Mouse (Mus musculus) ES-E14 (cell line): ENCODE measurements around the gene Ogg1. TPM values are rescaled to one million over a fixed set of nuclear protein-coding genes. Genes with fewer than 3 reads are reported as not detected.
A peak's percentile ranks its signal among the peaks of the same experiment; 100 is the strongest.

Experiments
- DNase-seq: peaks from one replicate; pipeline ENCODE4 v3.0.0-alpha.2; 2013; ENCODE audit warnings: low read depth, low spot score
- H3K27ac ChIP-seq: 2 replicates; pipeline ENCODE4 v1.5.1; 2012; ENCODE audit warnings: low read depth, mild to moderate bottlenecking, low read length, moderate library complexity, mixed read lengths; ENCODE audit not compliant: poor library complexity, insufficient read depth, severe bottlenecking
- H3K36me3 ChIP-seq: 2 replicates; pipeline ENCODE4 v1.6.1; 2012; ENCODE audit warnings: mild to moderate bottlenecking, low read length, moderate library complexity, mixed read lengths; ENCODE audit not compliant: control insufficient read depth, poor library complexity, insufficient read depth, severe bottlenecking
- H3K4me1 ChIP-seq, 2 experiments: fragments of 150-350 bp in 1 of 2; sonication (generic) in 1 of 2; 2 replicates each; pipeline ENCODE4 v1.6.1; 2012; ENCODE audit warnings: low read length in 2 of 2, mild to moderate bottlenecking in 1 of 2, mixed read lengths in 1 of 2; ENCODE audit not compliant: control insufficient read depth in 2 of 2, insufficient read depth in 2 of 2, poor library complexity in 1 of 2
- H3K4me3 ChIP-seq, 2 experiments: fragments of 150-350 bp in 1 of 2; sonication (generic) in 1 of 2; 2 replicates each; pipeline ENCODE4 v1.5.1; 2012; ENCODE audit warnings: low read length in 2 of 2, low read depth in 1 of 2, mild to moderate bottlenecking in 1 of 2, mixed read lengths in 1 of 2; ENCODE audit not compliant: insufficient read depth in 1 of 2, poor library complexity in 1 of 2, severe bottlenecking in 1 of 2
- H3K9ac ChIP-seq: 2 replicates; pipeline ENCODE4 v1.6.1; 2012; ENCODE audit warnings: low read depth, mild to moderate bottlenecking, low read length, mixed read lengths; ENCODE audit not compliant: poor library complexity, insufficient read depth, severe bottlenecking
- H3K9me3 ChIP-seq: fragments of 150-350 bp; sonication (generic); 2 replicates; pipeline ENCODE4 v1.6.1; 2012; ENCODE audit warnings: low read depth, mild to moderate bottlenecking, low read length; ENCODE audit not compliant: control insufficient read depth, insufficient read depth
- CHD2 ChIP-seq: IDR thresholded peaks from 2 replicates; pipeline ENCODE4 v1.6.1; 2014; ENCODE audit warnings: mild to moderate bottlenecking, low read depth, low read length, inconsistent platforms
- HCFC1 ChIP-seq: IDR thresholded peaks from 2 replicates; pipeline ENCODE4 v1.6.1; 2012; ENCODE audit warnings: low read length, inconsistent platforms, borderline replicate concordance; ENCODE audit not compliant: insufficient read depth
- MAFK ChIP-seq: IDR thresholded peaks from 2 replicates; pipeline ENCODE4 v1.6.1; 2014; ENCODE audit warnings: mild to moderate bottlenecking, low read depth, low read length, inconsistent platforms; ENCODE audit not compliant: insufficient read depth
- ZC3H11A ChIP-seq: IDR thresholded peaks from 2 replicates; pipeline ENCODE4 v1.6.1; 2012; ENCODE audit warnings: low read depth, mild to moderate bottlenecking, inconsistent platforms, low read length, borderline replicate concordance
- ZNF384 ChIP-seq: IDR thresholded peaks from 2 replicates; pipeline ENCODE4 v1.6.1; 2012; ENCODE audit warnings: low read depth, low read length, inconsistent platforms
- in situ Hi-C, 2 experiments: fragments of 600-800 bp; cut with MboI; formaldehyde crosslinking; loops; one replicate each; pipeline ENCODE4 v1.15.1; 2025; ENCODE audit warnings: low sequenced_read_pairs in 2 of 2, inconsistent platforms in 1 of 2; ENCODE audit not compliant: unreplicated experiment in 2 of 2
- total RNA-seq: library from RNA; depleted of rRNA; stranded (reverse); fragments of 300-350 nt; gene quantifications from 2 replicates; pipeline ENCODE4 v1.2.3, GENCODE M21; 2012

Ogg1 gene
- total RNA-seq, 1 experiment, result 13.0 TPM

DNA sequence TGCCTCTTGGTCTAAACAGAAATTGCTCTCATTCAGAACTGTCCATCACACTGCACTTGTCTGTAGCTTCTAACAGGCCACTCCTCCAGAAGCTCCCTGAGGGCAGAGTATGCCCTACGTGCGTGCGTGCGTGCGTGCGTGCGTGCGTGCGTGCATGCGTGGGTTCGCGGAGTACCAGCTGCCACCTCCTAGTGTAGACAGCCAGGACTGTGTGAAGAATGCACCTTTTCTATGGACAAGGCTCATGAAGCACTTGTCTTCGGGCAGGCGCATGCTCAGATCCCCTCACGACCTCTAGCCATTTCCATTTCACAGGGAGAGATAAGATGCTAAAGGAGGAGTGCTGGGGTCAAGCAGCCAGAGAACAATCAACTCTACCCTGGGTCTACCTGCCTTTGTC lies 37.4 kb upstream of the Ogg1 start:
- no peak for DNase-seq
- in situ Hi-C loops, result no loop called here
- H3K4me3 ChIP-seq, result no peak overlapping the region; a peak in 1 of 4 replicates
- H3K9me3 ChIP-seq, result no peaks in the 10 kb centered on the region
- no peaks in the 10 kb centered on the region for H3K36me3 ChIP-seq
- no peak overlapping the region for H3K9ac ChIP-seq
- H3K27ac ChIP-seq, result no peak overlapping the region
- TF ChIP-seq MAFK (no peak), ZNF384 (no peak), ZC3H11A (no peak), HCFC1 (no peak), CHD2 (no peak)
- H3K4me1 ChIP-seq, result peaks cover 3 to 22% of the 10 kb centered on the region in 2 experiments; a peak in 2 of 4 replicates

DNA sequence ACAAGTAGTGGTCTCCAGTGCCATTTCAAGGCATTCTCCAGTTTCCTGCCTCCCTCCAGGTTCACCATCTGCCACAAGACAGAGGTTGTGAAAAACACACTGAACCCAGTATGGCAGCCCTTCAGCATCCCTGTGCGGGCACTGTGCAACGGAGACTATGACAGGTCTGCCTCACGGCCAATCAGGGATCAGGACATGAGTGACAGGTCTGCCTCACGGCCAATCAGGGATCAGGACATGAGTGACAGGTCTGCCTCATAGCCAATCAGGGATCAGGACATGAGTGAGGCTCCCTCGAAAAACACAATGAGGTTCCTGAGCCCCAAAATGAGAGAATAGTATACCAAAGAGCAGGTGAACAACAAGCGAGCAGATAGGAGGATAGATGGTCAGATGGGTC lies 36.4 kb upstream of the Ogg1 start:
- in situ Hi-C loops, result no loop called here
- no peak overlapping the region for H3K9ac ChIP-seq

DNA sequence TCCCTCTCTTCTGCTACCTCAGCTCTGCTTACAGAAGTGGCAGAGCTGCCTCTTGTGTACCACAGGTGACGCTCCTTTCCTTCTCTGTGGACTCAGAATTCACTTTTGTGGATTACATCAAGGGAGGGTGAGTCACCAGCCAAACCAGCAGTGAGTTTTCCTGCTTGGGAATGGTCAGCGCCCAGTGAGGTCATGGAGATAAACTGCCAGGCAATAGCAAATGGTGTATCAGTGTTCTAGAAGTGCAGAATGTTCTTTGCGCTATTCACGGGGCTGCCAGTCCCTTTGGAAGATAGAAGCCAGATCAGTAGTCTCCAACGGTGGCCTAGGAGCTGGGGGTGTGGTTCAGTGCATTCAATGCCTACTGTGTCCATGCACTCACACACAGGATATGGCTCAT lies 33.8 kb upstream of the Ogg1 start:
- H3K4me1 ChIP-seq, result peaks cover 6 to 38% of the 10 kb centered on the region in 2 experiments; a peak in 3 of 4 replicates
- no peak overlapping the region for H3K9ac ChIP-seq
- no peaks in the 10 kb centered on the region for H3K36me3 ChIP-seq
- H3K4me3 ChIP-seq, result no peak overlapping the region
- no peak for DNase-seq
- in situ Hi-C loops, result no loop called here
- H3K9me3 ChIP-seq, result no peaks in the 10 kb centered on the region
- TF ChIP-seq HCFC1 (no peak), MAFK (no peak), ZC3H11A (no peak), CHD2 (no peak), ZNF384 (no peak)
- no peak overlapping the region for H3K27ac ChIP-seq

More for the DNA sequence above, 36.4 kb upstream of the Ogg1 start:
- Histone ChIP-seq H3K36me3 (no peaks in the 10 kb centered on the region), H3K27ac (no peak overlapping the region), H3K4me1 (peaks cover 3 to 30% of the 10 kb centered on the region in 2 experiments; a peak in 2 of 4 replicates), H3K4me3 (no peak overlapping the region), H3K9me3 (no peaks in the 10 kb centered on the region)
- no peak for DNase-seq
- TF ChIP-seq ZNF384 (no peak), CHD2 (peak; percentile 77)

DNA sequence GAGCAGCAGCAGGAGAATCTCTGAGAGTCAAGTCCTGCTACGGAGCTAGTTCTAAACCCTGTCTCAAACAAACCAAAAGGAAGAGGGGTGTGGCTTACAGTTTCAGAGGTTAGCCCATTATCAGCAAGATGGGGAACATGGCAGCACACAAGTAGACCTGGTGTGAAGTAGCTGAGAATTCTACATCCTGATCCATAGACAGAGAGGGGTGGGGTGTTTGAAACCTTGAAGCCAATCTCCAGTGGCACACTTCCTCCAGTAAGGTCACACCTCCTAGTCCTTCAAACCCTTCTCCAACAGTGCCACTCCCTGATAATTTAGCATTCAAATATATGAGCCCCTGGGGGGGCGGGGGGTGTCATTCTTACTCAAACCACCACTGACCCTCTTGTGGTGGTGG lies 30.7 kb upstream of the Ogg1 start:
- H3K4me3 ChIP-seq, result no peak overlapping the region
- peak overlapping the region; percentile 87; the same call in 1 of the 2 replicates for H3K27ac ChIP-seq
- peaks cover 5 to 34% of the 10 kb centered on the region in 2 experiments; a peak in 3 of 4 replicates for H3K4me1 ChIP-seq
- DNase-seq, result no peak
- H3K9ac ChIP-seq, result no peak overlapping the region
- H3K36me3 ChIP-seq, result no peaks in the 10 kb centered on the region
- no peak for TF ChIP-seq ZNF384
- no peak for TF ChIP-seq MAFK
- no peak for TF ChIP-seq HCFC1
- TF ChIP-seq CHD2, result no peak
- TF ChIP-seq ZC3H11A, result no peak
- H3K9me3 ChIP-seq, result no peaks in the 10 kb centered on the region
- in situ Hi-C loops, result no loop called here

DNA sequence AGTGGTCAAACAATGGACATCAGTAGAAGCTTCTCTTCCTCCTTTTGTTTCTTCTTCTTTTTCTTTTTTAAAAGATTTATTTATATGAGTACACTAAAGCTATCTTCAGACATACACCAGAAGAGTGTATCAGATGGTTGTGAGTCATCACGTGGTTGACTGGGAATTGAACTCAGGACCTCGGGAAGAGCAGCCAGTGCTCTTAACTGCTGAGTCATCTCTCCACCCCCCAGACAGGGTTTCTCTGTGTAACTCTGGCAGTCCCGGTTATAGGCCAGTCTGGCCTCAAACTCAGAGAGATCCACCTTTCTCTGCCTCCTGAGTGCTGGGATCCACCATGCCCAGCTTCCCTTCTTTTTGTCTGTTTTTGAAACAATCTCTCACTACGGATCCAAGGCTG lies 30.1 kb upstream of the Ogg1 start:
- H3K9ac ChIP-seq, result peak overlapping the region; percentile 55; the same call in 1 of the 2 replicates
- no peak for DNase-seq
- in situ Hi-C loops, result no loop called here
- H3K36me3 ChIP-seq, result no peaks in the 10 kb centered on the region
- H3K4me1 ChIP-seq, result peaks cover 5 to 36% of the 10 kb centered on the region in 2 experiments; a peak in 3 of 4 replicates
- H3K9me3 ChIP-seq, result no peaks in the 10 kb centered on the region
- H3K27ac ChIP-seq, result peak overlapping the region; percentile 87
- TF ChIP-seq HCFC1 (no peak), ZNF384 (no peak), MAFK (peak; percentile 85), CHD2 (no peak), ZC3H11A (no peak)
- H3K4me3 ChIP-seq, result no peak overlapping the region
